Mouse (Mus musculus) neural tube, embryonic 10.5 days (tissue): ENCODE results near the gene Gm13276.
"Not testable (repeated sequence)": the region's sequence is repeated elsewhere in the genome, so short reads cannot be mapped to it uniquely, and the experiment has no call there.

ENCODE experiments used
- DNase-seq: peaks from one replicate; pipeline ENCODE4 v3.0.0-alpha.2; 2017; ENCODE audit warnings: low spot score; ENCODE audit errors: extremely low spot score

The Gm13276 gene

GRCm38 (mm10) chr4:88785409-88785808 is at the start of gene Gm13276:
TSS of gene Gm13276 (plus strand) at chr4:88785709.
- not testable (repeated sequence) for DNase-seq

DNA sequence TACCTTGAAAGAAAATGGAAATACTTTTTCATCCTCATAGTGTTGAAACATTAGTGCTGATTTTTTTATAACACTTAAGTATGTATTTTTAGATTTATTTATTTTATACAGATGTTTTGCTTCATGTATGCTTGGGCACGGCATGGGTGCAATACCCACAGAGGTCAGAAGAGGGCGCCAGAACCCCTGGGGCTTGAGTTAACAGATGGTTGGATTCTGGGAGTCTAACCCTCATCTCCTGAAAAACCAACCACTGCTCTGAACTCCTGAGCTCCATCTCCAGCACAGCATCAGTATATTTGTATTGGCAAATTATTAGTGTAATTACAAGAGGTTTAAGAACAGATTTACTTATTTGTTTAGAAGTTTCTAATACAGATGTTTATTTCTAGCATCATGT is 47.0 kb upstream of the Gm13276 start:
- peak; percentile 83 for DNase-seq

- DNase-seq, result no peak
Measured at GRCm38 (mm10) chr4:88739036-88739435, 46.5 kb upstream of the Gm13276 start.

DNA sequence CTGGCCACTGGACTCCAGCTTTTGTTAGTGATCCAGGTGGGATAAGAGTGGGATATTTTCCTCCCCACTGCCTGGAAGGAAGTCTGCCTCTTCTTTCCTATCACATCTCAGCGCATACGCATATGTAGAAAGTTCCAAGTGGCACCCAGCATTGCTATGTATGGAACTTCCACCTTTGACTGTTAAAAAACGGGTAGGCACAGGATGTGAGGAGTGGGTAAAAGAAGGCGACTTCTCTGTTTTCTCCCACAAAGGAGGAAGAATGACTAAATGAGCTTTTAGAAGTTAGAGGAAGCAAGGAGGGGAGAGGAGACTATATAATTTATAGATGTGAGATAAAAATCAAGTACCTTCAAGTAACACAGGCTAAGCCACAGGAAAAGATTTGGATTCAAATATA is 44.1 kb upstream of the Gm13276 start:
- DNase-seq, result no peak

GRCm38 (mm10) chr4:88742771-88743371 is 42.6 kb upstream of the Gm13276 start:
- no peak for DNase-seq

GRCm38 (mm10) chr4:88744207-88744606 is 41.3 kb upstream of the Gm13276 start:
- no peak for DNase-seq

DNA sequence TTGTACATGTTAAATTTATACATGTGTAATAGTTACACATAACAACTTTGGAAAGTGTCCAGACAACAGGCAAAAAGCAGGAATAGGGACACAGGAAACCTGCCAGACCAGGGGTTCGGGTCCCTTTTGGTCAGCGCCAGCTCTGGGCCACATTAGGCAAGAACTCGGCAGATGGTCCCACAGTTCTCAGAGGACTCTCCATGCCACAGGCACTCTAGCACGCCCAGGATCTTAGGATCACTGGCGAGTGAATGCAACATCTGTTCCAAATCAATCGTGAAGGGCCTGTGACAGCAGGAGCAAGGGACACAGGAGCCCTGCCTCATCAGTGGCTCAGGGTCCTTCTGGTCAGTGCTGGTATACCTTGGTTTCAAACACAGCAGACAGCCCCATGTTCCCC is 35.6 kb upstream of the Gm13276 start:
- DNase-seq, result no peak

DNA sequence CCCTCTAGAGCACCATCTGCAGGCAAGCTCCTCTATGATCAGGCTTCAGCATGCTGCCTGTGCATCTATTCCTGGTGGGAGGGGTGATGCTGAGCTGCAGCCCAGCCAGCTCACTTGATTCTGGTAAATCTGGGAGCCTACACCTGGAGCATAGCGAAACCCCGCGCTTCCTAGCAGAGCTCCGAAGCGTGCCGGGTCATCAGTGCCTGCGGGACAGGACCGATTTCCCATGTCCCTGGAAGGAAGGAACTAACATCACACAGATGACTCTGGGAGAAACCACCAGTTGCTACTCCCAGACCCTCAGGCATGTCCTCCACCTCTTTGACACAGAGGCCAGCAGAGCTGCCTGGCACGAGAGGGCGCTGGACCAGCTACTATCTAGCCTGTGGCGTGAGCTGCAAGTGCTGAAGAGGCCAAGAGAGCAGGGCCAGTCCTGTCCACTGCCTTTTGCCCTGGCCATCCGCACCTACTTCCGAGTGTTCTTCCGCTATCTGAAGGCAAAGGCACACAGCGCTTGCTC is 30.6 kb upstream of the Gm13276 start, which contains the start of gene Gm13271:
Gene Gm13271, plus strand, starts transcription at position 51 of the 523 bp plus-strand sequence.
- DNase-seq, result not testable (repeated sequence)

GRCm38 (mm10) chr4:88756581-88757513 is 28.7 kb upstream of the Gm13276 start:
- peak; percentile 65 for DNase-seq

DNA sequence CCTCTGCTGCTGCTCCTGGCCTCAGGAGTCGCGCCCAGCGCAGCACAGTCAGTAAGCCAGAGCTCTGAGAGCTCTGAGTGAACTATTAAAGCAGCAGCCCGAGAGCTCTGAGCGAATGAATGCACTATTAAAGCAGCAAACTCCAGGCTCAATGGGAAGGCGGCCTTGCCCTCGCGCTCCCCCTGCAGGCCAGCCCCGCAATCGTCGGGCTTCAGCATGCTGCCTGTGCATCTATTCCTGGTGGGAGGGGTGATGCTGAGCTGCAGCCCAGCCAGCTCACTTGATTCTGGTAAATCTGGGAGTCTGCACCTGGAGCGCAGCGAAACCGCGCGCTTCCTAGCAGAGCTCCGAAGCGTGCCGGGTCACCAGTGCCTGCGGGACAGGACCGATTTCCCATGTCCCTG is 27.9 kb upstream of the Gm13276 start:
- peak; percentile 83 for DNase-seq

DNA sequence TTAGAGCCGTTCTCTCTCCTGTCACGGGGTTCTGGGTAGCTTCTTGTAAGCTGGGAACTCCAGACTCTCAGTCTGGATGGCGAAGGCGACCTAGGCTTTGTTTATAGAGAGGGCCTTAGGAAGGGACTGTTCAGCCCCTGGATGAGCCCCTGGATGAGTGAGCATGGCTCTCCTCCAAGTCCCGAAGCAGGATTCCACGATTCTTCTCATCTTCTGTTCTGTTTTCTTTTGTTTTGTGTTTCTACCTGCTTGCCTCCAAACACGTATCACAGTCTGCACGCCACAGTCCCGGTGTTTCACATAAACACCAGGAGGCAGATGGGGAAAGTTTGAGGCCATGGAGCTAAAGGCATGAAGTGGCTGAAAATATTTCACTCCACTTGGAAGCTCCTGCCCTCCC is 26.8 kb upstream of the Gm13276 start:
- DNase-seq, result not testable (repeated sequence)

GRCm38 (mm10) chr4:88759610-88760268 is 25.8 kb upstream of the Gm13276 start, which contains the start of gene Gm13283:
TSS of gene Gm13283 (plus strand) at chr4:88760119.
- not testable (repeated sequence) for DNase-seq

GRCm38 (mm10) chr4:88760431-88760830 is 25.1 kb upstream of the Gm13276 start:
- DNase-seq, result peak; percentile 57

GRCm38 (mm10) chr4:88761776-88762175 is 23.7 kb upstream of the Gm13276 start:
- DNase-seq, result not testable (repeated sequence)

DNA sequence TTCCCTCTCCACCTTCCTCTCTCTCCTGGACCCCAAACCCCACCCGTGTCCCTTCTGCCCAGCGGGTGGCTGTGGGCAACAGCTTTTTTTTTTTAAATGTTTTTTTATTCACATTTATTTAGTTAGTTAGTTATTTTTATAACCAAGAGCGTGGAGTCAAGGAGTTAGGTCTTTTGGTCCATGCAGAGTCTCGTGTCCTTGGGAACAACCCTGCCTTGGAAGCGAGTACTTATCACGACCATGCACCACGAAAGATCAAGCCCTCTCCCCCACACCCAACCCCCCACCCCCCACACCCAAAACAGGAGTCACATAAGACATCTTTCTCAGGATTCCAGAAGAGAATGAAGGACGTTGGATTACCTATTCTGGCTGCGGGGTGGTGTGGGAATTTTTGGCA is 23.2 kb upstream of the Gm13276 start:
- not testable (repeated sequence) for DNase-seq

- peak; percentile 63 for DNase-seq
Measured at GRCm38 (mm10) chr4:88763384-88764018, 22.0 kb upstream of the Gm13276 start.

GRCm38 (mm10) chr4:88773534-88773933 is 12.0 kb upstream of the Gm13276 start, which contains the start of gene Gm13290:
TSS of gene Gm13290 (plus strand) at chr4:88773834.
- not testable (repeated sequence) for DNase-seq

DNA sequence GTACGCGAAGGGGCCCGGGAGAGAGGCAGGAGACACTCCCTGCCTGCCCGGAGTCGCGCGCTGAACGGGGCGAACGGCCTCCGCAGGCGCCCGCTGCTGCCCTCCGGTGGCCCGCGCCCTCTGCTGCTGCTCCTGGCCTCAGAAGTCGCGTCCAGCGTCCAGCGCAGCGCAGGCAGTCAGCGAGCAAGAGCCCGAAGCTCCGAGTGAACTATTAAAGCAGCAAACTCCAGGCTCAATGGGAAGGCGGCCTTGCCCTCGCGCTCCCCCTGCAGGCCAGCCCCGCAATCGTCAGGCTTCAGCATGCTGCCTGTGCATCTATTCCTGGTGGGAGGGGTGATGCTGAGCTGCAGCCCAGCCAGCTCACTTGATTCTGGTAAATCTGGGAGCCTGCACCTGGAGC is 8.9 kb upstream of the Gm13276 start, which contains the start of gene Gm13289:
Gene Gm13289, plus strand, starts transcription at position 301 of the 400 bp plus-strand sequence.
- DNase-seq, result not testable (repeated sequence)

- DNase-seq, result not testable (repeated sequence)
Measured at GRCm38 (mm10) chr4:88779550-88779949, 6.0 kb upstream of the Gm13276 start, which contains the start of gene Gm13272. TSS of gene Gm13272 (plus strand) at chr4:88779850.

GRCm38 (mm10) chr4:88780320-88780719 is 5.2 kb upstream of the Gm13276 start:
- not testable (repeated sequence) for DNase-seq

DNA sequence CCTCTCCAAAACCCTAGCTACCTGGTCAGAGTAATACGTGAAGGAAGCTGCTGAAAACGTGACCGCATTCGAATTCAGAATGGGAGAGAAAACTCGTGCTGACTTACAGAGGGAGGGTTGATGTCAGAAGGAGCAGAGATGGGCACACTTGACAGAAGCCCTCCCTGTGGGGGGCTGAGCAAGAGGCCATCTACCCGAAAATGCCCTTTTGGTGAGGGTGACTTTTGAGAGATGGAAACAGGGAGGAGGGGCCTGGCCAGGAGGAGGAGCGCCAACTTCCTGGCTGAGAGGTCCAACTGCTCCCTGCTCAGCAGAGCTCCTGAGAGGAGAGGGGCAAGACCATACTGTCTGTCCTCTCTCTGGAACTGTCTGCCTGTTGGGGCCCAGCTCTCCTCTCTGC is 3.7 kb upstream of the Gm13276 start, which contains the start of gene Ifnz:
Gene Ifnz, plus strand, starts transcription at position 301 of the 400 bp plus-strand sequence.
- DNase-seq, result not testable (repeated sequence)
